Mouse (Mus musculus): ENCODE results near the gene Syt5.

DNA sequence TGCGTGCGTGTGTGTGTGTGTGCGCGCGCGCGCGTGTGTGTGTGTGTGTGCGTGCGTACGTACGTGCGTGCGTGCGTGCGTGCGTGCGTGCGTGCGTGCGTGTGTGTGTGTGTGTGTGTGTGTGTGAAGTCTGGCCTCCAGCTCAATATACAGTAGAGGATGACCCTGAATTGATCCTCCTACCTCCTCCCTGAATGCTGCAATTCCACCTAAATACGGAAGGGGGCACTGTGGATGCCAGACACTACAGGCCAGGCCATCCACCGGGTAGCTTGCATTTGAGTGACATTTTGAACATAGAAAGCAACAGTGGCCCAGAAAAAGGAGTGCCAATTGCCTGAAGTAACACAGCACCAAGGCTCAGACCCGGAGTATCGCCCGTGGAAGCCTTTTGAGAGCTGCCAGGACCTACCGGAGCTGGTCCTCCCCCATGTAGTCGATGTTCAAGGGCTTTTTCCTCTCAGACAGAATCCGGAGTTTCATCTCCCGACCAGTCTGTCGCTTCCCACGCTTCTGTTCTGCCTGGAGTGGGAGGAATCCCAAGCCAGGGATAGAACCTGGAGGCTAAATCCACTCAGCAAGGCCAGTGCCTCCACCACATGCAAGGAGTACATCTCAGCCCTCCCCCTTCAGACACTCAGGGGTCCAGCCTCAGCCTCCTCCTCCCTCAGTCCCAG, 39.1 kb downstream of the Syt5 start:
- TF ChIP-seq POLR2A (IDR thresholded peaks at IDR 0.05; ENCODE audit: control insufficient read depth in 1 of 2, insufficient read depth in 1 of 2, low read depth in 1 of 2, low read length in 2 of 2, poor library complexity in 1 of 2) (peak in 1 of 2 experiments; percentile 21; a peak in 1 of 4 replicates), E2F4 (IDR thresholded peaks at IDR 0.05; ENCODE audit: borderline replicate concordance, low read depth, low read length) (no peak), EP300 (IDR thresholded peaks at IDR 0.05; ENCODE audit: low read depth in 1 of 2, low read length in 2 of 2) (0 out of 4 replicates have a peak, but pooled peaks of 1 of the 2 experiments have one; percentile 7), ELF1 (IDR thresholded peaks at IDR 0.05; ENCODE audit: low read depth, low read length) (0 out of 2 replicates have a peak, but pooled peaks have one; percentile 15), ZNF384 (IDR thresholded peaks at IDR 0.05; ENCODE audit: low read depth, low read length) (no peak), SMC3 (IDR thresholded peaks at IDR 0.05; ENCODE audit: low read depth, low read length) (0 out of 2 replicates have a peak, but pooled peaks have one; percentile 17), MEF2A (IDR thresholded peaks at IDR 0.05; ENCODE audit: extremely low read depth, insufficient replicate concordance, low read depth, low read length, poor library complexity, severe bottlenecking) (no peak), TAL1 (IDR thresholded peaks at IDR 0.05; ENCODE audit: low read length) (no peak), CTCF (IDR thresholded peaks at IDR 0.05 in 2 of 3, conservative IDR thresholded peaks at IDR 0.05 in 1 of 3; ENCODE audit: control insufficient read depth in 1 of 3, insufficient read depth in 1 of 3, low read depth in 2 of 3, low read length in 3 of 3, poor library complexity in 1 of 3, severe bottlenecking in 1 of 3) (peak; percentile 69 to 82 (median 71)), GABPA (IDR thresholded peaks at IDR 0.05; ENCODE audit: low read depth, low read length) (no peak), MXI1 (IDR thresholded peaks at IDR 0.05; ENCODE audit: low read depth, low read length) (0 out of 2 replicates have a peak, but pooled peaks have one; percentile 16), USF2 (IDR thresholded peaks at IDR 0.05; ENCODE audit: borderline replicate concordance in 1 of 2, insufficient read depth in 1 of 2, low read depth in 1 of 2, low read length in 2 of 2) (no peak), HCFC1 (IDR thresholded peaks at IDR 0.05; ENCODE audit: low read depth, low read length) (peak; percentile 63; the same call in 1 of the 2 replicates)
